Mouse (Mus musculus) Patski (cell line): ENCODE results near the gene Tdpoz5. TPM values are rescaled to one million over a fixed set of nuclear protein-coding genes. Genes with fewer than 3 reads are reported as not detected.
"Not testable (repeated sequence)": the region's sequence is repeated elsewhere in the genome, so short reads cannot be mapped to it uniquely, and the experiment has no call there.

Experiments
- ATAC-seq: fragments of 100-300 bp; one replicate; pipeline ENCODE4 v1.8.0; 2021
- CTCF ChIA-PET: fragments of 350-600 bp; sonication (Branson Sonifier 250); formaldehyde crosslinking; loops from one replicate; lab custom pipeline; 2022; ENCODE audit warnings: inconsistent platforms; lab: Charles Lee
- POLR2A ChIA-PET: fragments of 350-600 bp; sonication (Branson Sonifier 250); formaldehyde crosslinking; loops from one replicate; lab custom pipeline; 2022; ENCODE audit warnings: antibody characterized with exemption, inconsistent platforms; lab: Charles Lee
- DNase-seq: peaks from one replicate; pipeline ENCODE4 v3.0.0-alpha.2; 2011; ENCODE audit warnings: low read depth, low spot score
- H3K27me3 ChIP-seq: fragments of 371-371 bp; one replicate; pipeline ENCODE4 v1.5.1; 2021
- in situ Hi-C: fragments of 300-500 bp; cut with MboI; formaldehyde crosslinking; loops from 3 replicates; pipeline ENCODE4 v1.11.1; 2018; ENCODE audit warnings: low pct_unique_long_range_greater_than_20kb, mixed read lengths
- polyA plus RNA-seq: library from polyadenylated mRNA; unstranded; gene quantifications from one replicate; pipeline ENCODE4 v1.2.3, GENCODE M21; 2021

The Tdpoz5 gene
- not detected for polyA plus RNA-seq

DNA sequence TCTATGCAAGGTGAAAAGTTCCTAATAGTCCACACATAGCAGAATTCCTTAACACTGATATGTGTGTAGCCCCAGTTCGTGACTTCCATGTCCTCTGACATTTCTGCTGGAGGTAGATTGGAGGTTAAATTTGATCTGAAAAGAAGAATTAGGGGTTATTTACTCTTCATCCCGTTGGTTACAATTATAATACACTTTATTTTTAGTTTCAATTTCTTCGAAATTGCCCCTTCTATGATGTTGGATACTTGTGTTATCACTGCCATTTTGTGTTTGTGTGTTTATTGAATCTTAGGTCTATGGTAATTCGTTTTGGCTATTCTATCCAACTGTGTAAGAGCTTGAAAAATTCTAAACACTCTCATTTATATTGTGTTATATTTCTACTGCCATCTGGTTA lies at the start of gene Tdpoz5:
Tdpoz5 (minus strand) TSS at position 101 of the 400 bp plus-strand sequence.
- ATAC-seq, POLR2A ChIA-PET, DNase-seq, in situ Hi-C loops, CTCF ChIA-PET, H3K27me3 ChIP-seq: not testable (repeated sequence)

DNA sequence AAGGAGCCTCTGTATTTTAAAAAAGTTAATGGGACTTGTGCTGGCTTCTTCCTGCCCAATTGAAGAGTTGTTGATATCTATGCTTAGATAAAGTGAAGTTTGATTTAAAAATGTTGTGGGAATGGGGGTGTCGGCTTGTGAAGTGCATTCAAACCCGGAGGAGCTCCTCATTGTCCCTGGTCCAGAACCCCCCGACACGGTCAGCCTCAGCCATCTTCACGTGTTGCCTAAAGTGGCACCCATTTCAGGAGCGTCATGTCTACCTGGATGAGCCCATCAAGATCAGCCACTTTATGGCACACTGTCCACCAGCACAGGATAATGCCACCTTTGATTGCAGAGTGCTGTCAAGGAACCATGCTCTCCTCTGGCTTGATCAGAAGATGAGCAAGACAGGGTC lies 7.8 kb upstream of the Tdpoz5 start:
- H3K27me3 ChIP-seq, in situ Hi-C loops, DNase-seq, POLR2A ChIA-PET, CTCF ChIA-PET, ATAC-seq: not testable (repeated sequence)

- H3K27me3 ChIP-seq, in situ Hi-C loops, DNase-seq, POLR2A ChIA-PET, ATAC-seq, CTCF ChIA-PET: not testable (repeated sequence)
Observed at GRCm38 (mm10) chr3:93943443-93943842, 17.7 kb downstream of the Tdpoz5 start, which contains the start of gene Gm9117. Gm9117 (minus strand) TSS chr3:93943543.

GRCm38 (mm10) chr3:93938386-93938785 lies 22.7 kb downstream of the Tdpoz5 start:
- DNase-seq, POLR2A ChIA-PET, H3K27me3 ChIP-seq, CTCF ChIA-PET, ATAC-seq, in situ Hi-C loops: not testable (repeated sequence)

Other genes starting within 250 kb of the Tdpoz5 start
- not detected for gene Gm5773, start 188.3 kb downstream of the Tdpoz5 start, polyA plus RNA-seq
- gene Tdpoz4, start 164.9 kb downstream of the Tdpoz5 start, polyA plus RNA-seq: not detected
- gene Tdpoz3, start 135.3 kb downstream of the Tdpoz5 start, polyA plus RNA-seq: not detected
- gene Gm9117, start 17.8 kb downstream of the Tdpoz5 start, polyA plus RNA-seq: not detected
- gene Gm9125, start 93.6 kb upstream of the Tdpoz5 start, polyA plus RNA-seq: not detected
- not detected for gene Gm10697, start 111.3 kb upstream of the Tdpoz5 start, polyA plus RNA-seq
- gene Gm10696, start 216.9 kb upstream of the Tdpoz5 start, polyA plus RNA-seq: not detected
- gene Gm5286, start 235.4 kb upstream of the Tdpoz5 start, polyA plus RNA-seq: not detected